Mouse (Mus musculus) myocyte (in vitro differentiated cells): ENCODE results near the gene Cstf2t. TPM values are rescaled to one million over a fixed set of nuclear protein-coding genes. Genes with fewer than 3 reads are reported as not detected.

Experiments used
- H3K27me3 ChIP-seq: one replicate; pipeline ENCODE4 v1.6.1; 2011; ENCODE audit not compliant: control insufficient read depth, insufficient read depth, insufficient read length
- H3K36me3 ChIP-seq: one replicate; pipeline ENCODE4 v1.6.1; 2011; ENCODE audit not compliant: control insufficient read depth, insufficient read depth
- H3K4me2 ChIP-seq: one replicate; pipeline ENCODE4 v1.6.1; 2011; ENCODE audit warnings: low read depth, control low read depth
- H3K4me3 ChIP-seq: one replicate; pipeline ENCODE4 v1.5.1; 2011; ENCODE audit warnings: mild to moderate bottlenecking, control low read depth, moderate library complexity
- H3K79me2 ChIP-seq: one replicate; pipeline ENCODE4 v1.6.1; 2011; ENCODE audit not compliant: control insufficient read depth, insufficient read depth
- H3ac ChIP-seq: one replicate; pipeline ENCODE4 v1.6.1; 2011; ENCODE audit not compliant: control insufficient read depth, insufficient read length
- CEBPB ChIP-seq: IDR thresholded peaks from 2 replicates; pipeline ENCODE4 v1.6.1; 2011; ENCODE audit warnings: mild to moderate bottlenecking, moderate library complexity; ENCODE audit not compliant: poor library complexity, insufficient read depth, severe bottlenecking
- E2F4 ChIP-seq: IDR thresholded peaks from one replicate; pipeline ENCODE4 v1.6.1; 2011; ENCODE audit warnings: mild to moderate bottlenecking, control low read depth, moderate library complexity; ENCODE audit not compliant: insufficient read depth
- MAX ChIP-seq: IDR thresholded peaks from one replicate; pipeline ENCODE4 v1.6.1; 2011; ENCODE audit warnings: low read depth, mild to moderate bottlenecking, control low read depth
- MYOD1 ChIP-seq, 3 experiments: IDR thresholded peaks; one replicate each; pipeline ENCODE4 v1.6.1; 2011; ENCODE audit warnings: control low read depth in 2 of 3, low read depth in 2 of 3, mild to moderate bottlenecking in 2 of 3, moderate library complexity in 1 of 3; ENCODE audit not compliant: insufficient read length in 2 of 3, control insufficient read depth in 1 of 3
- MYOG ChIP-seq, 3 experiments: IDR thresholded peaks; one replicate each; pipeline ENCODE4 v1.6.1; 2011; ENCODE audit warnings: control low read depth in 2 of 3, low read depth in 2 of 3, mild to moderate bottlenecking in 2 of 3; ENCODE audit not compliant: insufficient read length in 2 of 3, control insufficient read depth in 1 of 3, insufficient read depth in 1 of 3
- POLR2A ChIP-seq: IDR thresholded peaks from one replicate; pipeline ENCODE4 v1.6.1; 2011; ENCODE audit warnings: low read depth, mild to moderate bottlenecking, control low read depth, moderate library complexity; ENCODE audit not compliant: insufficient read length
- POLR2AphosphoS2 ChIP-seq: IDR thresholded peaks from one replicate; pipeline ENCODE4 v1.6.1; 2011; ENCODE audit warnings: low read depth, control low read depth; ENCODE audit not compliant: insufficient read length
- REST ChIP-seq: IDR thresholded peaks from one replicate; pipeline ENCODE4 v1.6.1; 2011; ENCODE audit warnings: mild to moderate bottlenecking, control low read depth, moderate library complexity; ENCODE audit not compliant: insufficient read depth, insufficient read length
- SRF ChIP-seq: IDR thresholded peaks from one replicate; pipeline ENCODE4 v1.6.1; 2011; ENCODE audit warnings: low read depth; ENCODE audit not compliant: control insufficient read depth, insufficient read length
- TCF12 ChIP-seq: IDR thresholded peaks from one replicate; pipeline ENCODE4 v1.6.1; 2011; ENCODE audit warnings: mild to moderate bottlenecking, control low read depth; ENCODE audit not compliant: poor library complexity, insufficient read depth, severe bottlenecking
- TCF3 ChIP-seq: IDR thresholded peaks from one replicate; pipeline ENCODE4 v1.6.1; 2011; ENCODE audit warnings: low read depth, control low read depth; ENCODE audit not compliant: insufficient read length
- USF1 ChIP-seq: IDR thresholded peaks from one replicate; pipeline ENCODE4 v1.6.1; 2011; ENCODE audit warnings: low read depth, mild to moderate bottlenecking, control low read depth, moderate library complexity
- polyA plus RNA-seq: library from polyadenylated mRNA; unstranded; fragments of >200 nt; fragmentation: generic; extraction: Trizol; gene quantifications from one replicate; pipeline ENCODE4 v1.2.1, GENCODE M21; 2012; ENCODE audit warnings: missing spikeins

Gene Cstf2t
- polyA plus RNA-seq, 1 experiment = 17.5 TPM

- Histone ChIP-seq H3K4me3 (no peak overlapping the region), H3ac (no peak overlapping the region), H3K4me2 (no peak overlapping the region), H3K36me3 (no peaks in the 10 kb centered on the region), H3K27me3 (no peaks in the 10 kb centered on the region), H3K79me2 (peaks cover 5% of the 10 kb centered on the region)
- TF ChIP-seq SRF (no peak), USF1 (no peak), MYOG (IDR thresholded peaks at IDR 0.05; ENCODE audit: control insufficient read depth in 1 of 3, insufficient read depth in 1 of 3, insufficient read length in 2 of 3, low read depth in 2 of 3) (no peak), E2F4 (no peak), TCF3 (no peak), TCF12 (no peak), MYOD1 (IDR thresholded peaks at IDR 0.05; ENCODE audit: control insufficient read depth in 1 of 3, insufficient read length in 2 of 3, low read depth in 2 of 3) (no peak)
Measured at GRCm38 (mm10) chr19:31078241-31078640, 4.4 kb upstream of the Cstf2t start.

- Histone ChIP-seq H3K79me2 (peaks cover 37% of the 10 kb centered on the region), H3K4me2 (peak overlapping the region; percentile 79), H3K36me3 (peaks cover 24% of the 10 kb centered on the region), H3K4me3 (peak overlapping the region; percentile 96), H3ac (no peak overlapping the region), H3K27me3 (no peaks in the 10 kb centered on the region)
- TF ChIP-seq POLR2A = no peak
- TF ChIP-seq SRF = no peak
- no peak for TF ChIP-seq E2F4
- TF ChIP-seq TCF12 = no peak
- TF ChIP-seq POLR2AphosphoS2 = no peak
- no peak for TF ChIP-seq TCF3
- TF ChIP-seq CEBPB = no peak
- no peak for TF ChIP-seq MYOG (IDR thresholded peaks at IDR 0.05; ENCODE audit: control insufficient read depth in 1 of 3, insufficient read depth in 1 of 3, insufficient read length in 2 of 3, low read depth in 2 of 3)
- TF ChIP-seq REST = no peak
- TF ChIP-seq MAX = no peak
- no peak for TF ChIP-seq USF1
- TF ChIP-seq MYOD1 (IDR thresholded peaks at IDR 0.05; ENCODE audit: control insufficient read depth in 1 of 3, insufficient read length in 2 of 3, low read depth in 2 of 3) = no peak
Measured at GRCm38 (mm10) chr19:31082226-31082625, 411 bp upstream of the Cstf2t start.

- H3K79me2 ChIP-seq = peaks cover 37% of the 10 kb centered on the region
- TF ChIP-seq TCF3 (no peak), SRF (no peak), REST (no peak), MAX (no peak), POLR2AphosphoS2 (no peak), E2F4 (no peak), TCF12 (no peak)
- H3K27me3 ChIP-seq = no peaks in the 10 kb centered on the region
- no peak overlapping the region for H3ac ChIP-seq
- peak overlapping the region; percentile 96 for H3K4me2 ChIP-seq
- H3K4me3 ChIP-seq = peak overlapping the region; percentile 96
- H3K36me3 ChIP-seq = peaks cover 28% of the 10 kb centered on the region
Measured at GRCm38 (mm10) chr19:31083761-31084160, 1.1 kb downstream of the Cstf2t start.

GRCm38 (mm10) chr19:31097857-31098256, 15.2 kb downstream of the Cstf2t start:
- no peak for TF ChIP-seq CEBPB
- TF ChIP-seq POLR2AphosphoS2 = no peak
- no peak for TF ChIP-seq MYOD1 (IDR thresholded peaks at IDR 0.05; ENCODE audit: control insufficient read depth in 1 of 3, insufficient read length in 2 of 3, low read depth in 2 of 3)
- TF ChIP-seq TCF3 = no peak
- TF ChIP-seq POLR2A = no peak
- no peak for TF ChIP-seq USF1
- TF ChIP-seq MYOG (IDR thresholded peaks at IDR 0.05; ENCODE audit: control insufficient read depth in 1 of 3, insufficient read depth in 1 of 3, insufficient read length in 2 of 3, low read depth in 2 of 3) = no peak
- TF ChIP-seq E2F4 = no peak
- no peak for TF ChIP-seq MAX
- no peak for TF ChIP-seq SRF
- Histone ChIP-seq H3ac (no peak overlapping the region), H3K4me2 (no peak overlapping the region), H3K27me3 (no peaks in the 10 kb centered on the region), H3K36me3 (no peaks in the 10 kb centered on the region), H3K79me2 (no peaks in the 10 kb centered on the region), H3K4me3 (no peak overlapping the region)

- no peaks in the 10 kb centered on the region for H3K79me2 ChIP-seq
- TF ChIP-seq MAX (no peak), REST (no peak), POLR2A (no peak), USF1 (no peak), TCF3 (no peak), MYOD1 (IDR thresholded peaks at IDR 0.05; ENCODE audit: control insufficient read depth in 1 of 3, insufficient read length in 2 of 3, low read depth in 2 of 3) (no peak), SRF (no peak), TCF12 (no peak), E2F4 (no peak), MYOG (IDR thresholded peaks at IDR 0.05; ENCODE audit: control insufficient read depth in 1 of 3, insufficient read depth in 1 of 3, insufficient read length in 2 of 3, low read depth in 2 of 3) (no peak), POLR2AphosphoS2 (no peak), CEBPB (no peak)
- no peak overlapping the region for H3K4me2 ChIP-seq
- no peaks in the 10 kb centered on the region for H3K36me3 ChIP-seq
- H3K27me3 ChIP-seq = no peaks in the 10 kb centered on the region
- H3K4me3 ChIP-seq = no peak overlapping the region
- no peak overlapping the region for H3ac ChIP-seq
Measured at GRCm38 (mm10) chr19:31099369-31099768, 16.7 kb downstream of the Cstf2t start.
